Comparison of ENCODE assay signal across 26 mouse cellular contexts in the genomic region with DNA sequence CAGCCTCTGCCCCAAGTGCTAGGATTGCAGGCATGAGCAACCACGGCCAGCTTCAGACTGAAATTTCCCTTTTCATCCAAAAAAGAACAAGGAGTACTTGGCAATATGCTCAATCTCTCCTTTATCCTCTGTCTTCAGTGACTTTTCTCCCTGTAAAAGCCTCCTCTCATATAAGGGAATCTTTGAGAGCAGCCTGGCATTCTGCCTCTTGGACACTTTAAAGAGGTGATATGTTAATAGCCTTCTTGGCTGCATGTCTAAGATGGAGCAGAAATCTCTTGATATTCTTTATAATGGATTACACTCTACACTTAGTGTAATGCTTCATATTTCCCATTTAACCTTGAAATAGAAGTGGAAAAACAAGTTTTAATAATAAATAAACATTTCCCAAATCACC. TPM values are rescaled to one million over a fixed set of nuclear protein-coding genes. Genes with fewer than 3 reads are reported as not detected.
DNase-seq lines count a peak whose midpoint lies in the region; ATAC-seq and TF ChIP-seq lines count a peak whose summit lies in the region.
"Had no signal": no experiment of that assay in that cellular context is flagged by ENCODE, and none has a peak within 500 bp of the region (broad histone marks: within the 10 kb centered on the region; RNA-seq: fewer than 3 reads in every experiment).

No protein-coding gene starts in this region.

- H3K4me1 ChIP-seq in hindbrain, postnatal 0 days (ENCODE audit: insufficient read depth, low read length): no peaks in the 10 kb centered on the region
- no peaks in the 10 kb centered on the region for H3K4me1 ChIP-seq in hindbrain, embryonic 11.5 days (replicated peaks; ENCODE audit: control insufficient read depth, insufficient read depth, low read length)
- H3K4me1 ChIP-seq in small intestine, adult 2 months (ENCODE audit: control insufficient read depth, insufficient read depth, insufficient read length, low read length): no peaks in the 10 kb centered on the region
- H3K4me1 ChIP-seq in stomach, postnatal 0 days (replicated peaks; ENCODE audit: control insufficient read depth, insufficient read depth): no peaks in the 10 kb centered on the region
- H3K4me1 ChIP-seq in forebrain, embryonic 10.5 days: no peaks in the 10 kb centered on the region
- H3K4me1 ChIP-seq: embryonic facial prominence, embryonic 15.5 days; forebrain, embryonic 12.5 days; hindbrain, embryonic 10.5 days; hindbrain, embryonic 15.5 days had no signal

- no peak overlapping the region for H3K9ac ChIP-seq in hindbrain, postnatal 0 days (replicated peaks; ENCODE audit: low read length)
- H3K9ac ChIP-seq in hindbrain, embryonic 11.5 days (ENCODE audit: low read depth, low read length): no peak overlapping the region
- no peak overlapping the region for H3K9ac ChIP-seq in stomach, postnatal 0 days (ENCODE audit: low read length)
- H3K9ac ChIP-seq: embryonic facial prominence, embryonic 15.5 days; forebrain, embryonic 12.5 days; heart, embryonic 15.5 days; hindbrain, embryonic 15.5 days had no signal

- H3K4me3 ChIP-seq in hindbrain, postnatal 0 days (ENCODE audit: low read length): no peak overlapping the region
- H3K4me3 ChIP-seq in hindbrain, embryonic 11.5 days (ENCODE audit: low read depth, low read length): no peak overlapping the region
- no peak overlapping the region for H3K4me3 ChIP-seq in small intestine, adult 2 months (ENCODE audit: low read depth, low read length)
- H3K4me3 ChIP-seq in stomach, postnatal 0 days (ENCODE audit: low read depth, low read length): no peak overlapping the region
- no peak overlapping the region for H3K4me3 ChIP-seq in forebrain, embryonic 10.5 days
- H3K4me3 ChIP-seq: embryonic facial prominence, embryonic 15.5 days; forebrain, embryonic 12.5 days; heart, embryonic 15.5 days; hindbrain, embryonic 10.5 days; hindbrain, embryonic 15.5 days had no signal

- TF ChIP-seq POLR2A in small intestine, adult 2 months (IDR thresholded peaks at IDR 0.05; ENCODE audit: low read depth, low read length): no peak

- no peak overlapping the region for H3K27ac ChIP-seq in hindbrain, postnatal 0 days
- H3K27ac ChIP-seq in hindbrain, embryonic 11.5 days (ENCODE audit: low read depth, low read length): no peak overlapping the region
- H3K27ac ChIP-seq in small intestine, adult 2 months (ENCODE audit: insufficient read depth, low read depth, low read length): peak overlapping the region; percentile 59; the same call in 1 of the 2 replicates
- H3K27ac ChIP-seq in stomach, postnatal 0 days (replicated peaks): 0 out of 2 replicates have a peak overlapping the region, but pooled peaks have one; percentile 18
- no peak overlapping the region for H3K27ac ChIP-seq in forebrain, embryonic 10.5 days
- H3K27ac ChIP-seq: embryonic facial prominence, embryonic 15.5 days; forebrain, embryonic 12.5 days; heart, embryonic 15.5 days; hindbrain, embryonic 10.5 days; hindbrain, embryonic 15.5 days had no signal

- no peak for TF ChIP-seq EP300 in stomach, postnatal 0 days (optimal IDR thresholded peaks at IDR 0.05)

- WGBS in hindbrain, postnatal 0 days: 41% methylated on average over 1 of the region's 1 CpGs
- WGBS in hindbrain, embryonic 11.5 days: 67% methylated on average over 1 of the region's 1 CpGs
- 56% methylated on average over 1 of the region's 1 CpGs for WGBS in small intestine, adult 2 months
- WGBS in stomach, postnatal 0 days: 41% methylated on average over 1 of the region's 1 CpGs
- 73% methylated on average over 1 of the region's 1 CpGs for WGBS in forebrain, embryonic 10.5 days

- H3K27me3 ChIP-seq in hindbrain, postnatal 0 days (ENCODE audit: insufficient read depth, low read length): no peaks in the 10 kb centered on the region
- H3K27me3 ChIP-seq in hindbrain, embryonic 11.5 days (ENCODE audit: control insufficient read depth, insufficient read depth, low read length): no peaks in the 10 kb centered on the region
- no peaks in the 10 kb centered on the region for H3K27me3 ChIP-seq in small intestine, adult 2 months (ENCODE audit: control insufficient read depth, insufficient read depth, low read length)
- no peaks in the 10 kb centered on the region for H3K27me3 ChIP-seq in stomach, postnatal 0 days (ENCODE audit: control insufficient read depth, insufficient read depth, low read length)
- no peaks in the 10 kb centered on the region for H3K27me3 ChIP-seq in forebrain, embryonic 10.5 days (ENCODE audit: poor library complexity, severe bottlenecking)
- H3K27me3 ChIP-seq: embryonic facial prominence, embryonic 15.5 days; forebrain, embryonic 12.5 days; heart, embryonic 15.5 days; hindbrain, embryonic 15.5 days had no signal

- DNase-seq in hindbrain, postnatal 0 days (ENCODE audit: low spot score): peak; percentile 7
- no peak for DNase-seq in hindbrain, embryonic 11.5 days (ENCODE audit: low spot score)
- peak; percentile 18 for DNase-seq in urinary bladder, postnatal 14 days (ENCODE audit: low spot score)
- no peak for DNase-seq in urinary bladder, postnatal 25 days (ENCODE audit: low spot score)
- DNase-seq in stomach, postnatal 0 days (ENCODE audit: low spot score): no peak
- no peak for DNase-seq in forebrain, embryonic 10.5 days (ENCODE audit: extremely low spot score, low spot score)
- no peak for DNase-seq in cerebellum, adult 11-12 months
- DNase-seq: adrenal gland, postnatal 14 days; cerebellum, adult 2 months; cerebellum, postnatal 10 days; embryo, embryonic 11 days; gastrocnemius, postnatal 25 days; heart, postnatal 14 days had no signal

- H3K36me3 ChIP-seq in hindbrain, postnatal 0 days (ENCODE audit: insufficient read depth, low read length): no peaks in the 10 kb centered on the region
- H3K36me3 ChIP-seq in hindbrain, embryonic 11.5 days (ENCODE audit: control insufficient read depth, insufficient read depth, low read length): no peaks in the 10 kb centered on the region
- H3K36me3 ChIP-seq in small intestine, adult 2 months (ENCODE audit: control insufficient read depth, insufficient read depth, low read length): no peaks in the 10 kb centered on the region
- no peaks in the 10 kb centered on the region for H3K36me3 ChIP-seq in stomach, postnatal 0 days (ENCODE audit: control insufficient read depth, insufficient read depth, low read length)
- no peaks in the 10 kb centered on the region for H3K36me3 ChIP-seq in forebrain, embryonic 10.5 days (replicated peaks)
- H3K36me3 ChIP-seq: embryonic facial prominence, embryonic 15.5 days; forebrain, embryonic 12.5 days; G1E; heart, embryonic 15.5 days; hindbrain, embryonic 10.5 days; hindbrain, embryonic 15.5 days had no signal

- no peak for TF ChIP-seq CTCF in hindbrain, postnatal 0 days (IDR thresholded peaks at IDR 0.05; ENCODE audit: low read depth)
- TF ChIP-seq CTCF in small intestine, adult 2 months (IDR thresholded peaks at IDR 0.05; ENCODE audit: extremely low read depth, insufficient read length, insufficient replicate concordance, low read depth, low read length): no peak
- no peak for TF ChIP-seq CTCF in stomach, postnatal 0 days (IDR thresholded peaks at IDR 0.05; ENCODE audit: low read depth)

- no peak overlapping the region for H3K4me2 ChIP-seq in hindbrain, postnatal 0 days (ENCODE audit: low read depth, low read length)
- no peak overlapping the region for H3K4me2 ChIP-seq in hindbrain, embryonic 11.5 days (replicated peaks; ENCODE audit: low read depth, low read length)
- H3K4me2 ChIP-seq in stomach, postnatal 0 days (replicated peaks; ENCODE audit: low read depth): no peak overlapping the region
- H3K4me2 ChIP-seq: embryonic facial prominence, embryonic 15.5 days; forebrain, embryonic 12.5 days; heart, embryonic 15.5 days; hindbrain, embryonic 15.5 days had no signal

- ATAC-seq in hindbrain, postnatal 0 days: peak; percentile 27; the same call in 1 of the 2 replicates
- ATAC-seq in hindbrain, embryonic 11.5 days (ENCODE audit: low FRiP score): no peak
- peak; percentile 65; the same call in 1 of the 2 replicates for ATAC-seq in stomach, postnatal 0 days (ENCODE audit: low FRiP score, low TSS enrichment)
- ATAC-seq: forebrain, embryonic 16.5 days; inflammation-experienced regulatory T-cells, adult 6 months had no signal

- no peaks in the 10 kb centered on the region for H3K9me3 ChIP-seq in hindbrain, postnatal 0 days (ENCODE audit: low read length)
- H3K9me3 ChIP-seq in hindbrain, embryonic 11.5 days (ENCODE audit: control insufficient read depth, low read length): no peaks in the 10 kb centered on the region
- no peaks in the 10 kb centered on the region for H3K9me3 ChIP-seq in stomach, postnatal 0 days (ENCODE audit: control insufficient read depth, low read length)
- no peaks in the 10 kb centered on the region for H3K9me3 ChIP-seq in forebrain, embryonic 10.5 days
- H3K9me3 ChIP-seq: embryonic facial prominence, embryonic 15.5 days; forebrain, embryonic 12.5 days; G1E; heart, embryonic 15.5 days; hindbrain, embryonic 10.5 days; hindbrain, embryonic 15.5 days had no signal

RNA-seq across cellular contexts. Expression of gene Jchain, which starts 3.2 kb away (rescaled TPM):
- total RNA-seq in hindbrain, postnatal 0 days (2014; rRNA removed): 0.36 and 0.99 TPM in 2 replicates
- polyA plus RNA-seq in hindbrain, postnatal 0 days (2015; fragmentation: Nextera tagmentation; extraction: Ambion mirVana): 0.29 and 0.45 TPM in 2 replicates
- 0.49 TPM in 1 of 2 replicates, not detected in the other for polyA plus RNA-seq in hindbrain, embryonic 11.5 days (2014; fragmentation: Nextera tagmentation; extraction: Ambion mirVana)
- polyA plus RNA-seq in small intestine, adult 2 months (2012; rRNA removed): 1,015 and 1,726 TPM in 2 replicates
- polyA plus RNA-seq in stomach, postnatal 0 days (2015; fragmentation: Nextera tagmentation; extraction: Ambion mirVana): 0.08 TPM in 1 of 2 replicates, not detected in the other
- polyA plus RNA-seq in forebrain, embryonic 10.5 days (2016; fragmentation: Nextera tagmentation; extraction: Ambion mirVana): 0.14 TPM in 1 of 2 replicates, not detected in the other
- total RNA-seq: G1E had no signal
- polyA plus RNA-seq: G1E had no signal

RNA-seq across cellular contexts. Expression of gene Utp3, which starts 23.4 kb away (rescaled TPM):
- total RNA-seq in hindbrain, postnatal 0 days (2014; rRNA removed): 8.5 and 11.3 TPM in 2 replicates
- polyA plus RNA-seq in hindbrain, postnatal 0 days (2015; fragmentation: Nextera tagmentation; extraction: Ambion mirVana): 51.8 and 55.5 TPM in 2 replicates
- polyA plus RNA-seq in hindbrain, embryonic 11.5 days (2014; fragmentation: Nextera tagmentation; extraction: Ambion mirVana): 68.7 and 75.4 TPM in 2 replicates
- polyA plus RNA-seq in small intestine, adult 2 months (2012; rRNA removed): 4.2 and 6.6 TPM in 2 replicates
- 34.5 and 34.9 TPM in 2 replicates for polyA plus RNA-seq in stomach, postnatal 0 days (2015; fragmentation: Nextera tagmentation; extraction: Ambion mirVana)
- polyA plus RNA-seq in forebrain, embryonic 10.5 days (2016; fragmentation: Nextera tagmentation; extraction: Ambion mirVana): 86.5 and 95.9 TPM in 2 replicates

RNA-seq across cellular contexts. Expression of gene Rufy3, which starts 33.9 kb away (rescaled TPM):
- total RNA-seq in hindbrain, postnatal 0 days (2014; rRNA removed): 169 and 191 TPM in 2 replicates
- polyA plus RNA-seq in hindbrain, postnatal 0 days (2015; fragmentation: Nextera tagmentation; extraction: Ambion mirVana): 197 and 210 TPM in 2 replicates
- polyA plus RNA-seq in hindbrain, embryonic 11.5 days (2014; fragmentation: Nextera tagmentation; extraction: Ambion mirVana): 168 and 180 TPM in 2 replicates
- 3.1 and 6.4 TPM in 2 replicates for polyA plus RNA-seq in small intestine, adult 2 months (2012; rRNA removed)
- 9.8 and 10.3 TPM in 2 replicates for polyA plus RNA-seq in stomach, postnatal 0 days (2015; fragmentation: Nextera tagmentation; extraction: Ambion mirVana)
- polyA plus RNA-seq in forebrain, embryonic 10.5 days (2016; fragmentation: Nextera tagmentation; extraction: Ambion mirVana): 29.6 and 33.9 TPM in 2 replicates

RNA-seq across cellular contexts. Expression of gene Enam, which starts 43.1 kb away (rescaled TPM):
- total RNA-seq in hindbrain, postnatal 0 days (2014; rRNA removed): not detected in 2 replicates
- polyA plus RNA-seq in hindbrain, postnatal 0 days (2015; fragmentation: Nextera tagmentation; extraction: Ambion mirVana): not detected in 2 replicates
- not detected in 2 replicates for polyA plus RNA-seq in hindbrain, embryonic 11.5 days (2014; fragmentation: Nextera tagmentation; extraction: Ambion mirVana)
- 0.06 TPM in 1 of 2 replicates, not detected in the other for polyA plus RNA-seq in small intestine, adult 2 months (2012; rRNA removed)
- 0.02 TPM in 1 of 2 replicates, not detected in the other for polyA plus RNA-seq in stomach, postnatal 0 days (2015; fragmentation: Nextera tagmentation; extraction: Ambion mirVana)
- not detected in 2 replicates for polyA plus RNA-seq in forebrain, embryonic 10.5 days (2016; fragmentation: Nextera tagmentation; extraction: Ambion mirVana)
- total RNA-seq: adrenal gland, adult 18-20 months; adrenal gland, postnatal 14 days; gastrocnemius, postnatal 25 days; granulocyte monocyte progenitor cell, adult 5-6 weeks; heart, postnatal 14 days had no signal
- polyA plus RNA-seq: cerebellum, adult 2 months; embryonic facial prominence, embryonic 11.5 days; embryonic facial prominence, embryonic 15.5 days; forebrain, embryonic 12.5 days; forebrain, embryonic 16.5 days; frontal cortex, adult 2 months; G1E; hindbrain, embryonic 10.5 days; hindbrain, embryonic 15.5 days had no signal

Comparison
In these comparisons a context has a peak if more than half of its experiments do, and no peak if none do; other contexts are left out.
1. DNase-seq: peak in hindbrain, postnatal 0 days (single experiment) and urinary bladder, postnatal 14 days (single experiment); none in hindbrain, embryonic 11.5 days (single experiment), urinary bladder, postnatal 25 days (single experiment), stomach, postnatal 0 days (single experiment), forebrain, embryonic 10.5 days (single experiment) and cerebellum, adult 11-12 months (single experiment).
2. H3K27ac ChIP-seq: peak in small intestine, adult 2 months (single experiment) and stomach, postnatal 0 days (single experiment); none in hindbrain, postnatal 0 days (single experiment), hindbrain, embryonic 11.5 days (single experiment) and forebrain, embryonic 10.5 days (single experiment).
3. RNA of gene Jchain, which starts 3.2 kb away (polyA plus RNA-seq): 1,015 to 1,726 TPM in small intestine, adult 2 months; 0.29 to 0.45 TPM in hindbrain, postnatal 0 days, 0.49 TPM in hindbrain, embryonic 11.5 days, 0.08 TPM in stomach, postnatal 0 days and 0.14 TPM in forebrain, embryonic 10.5 days; every median in the first group is over 100 times any median in the second.